Mouse (Mus musculus): ENCODE results near the gene Arhgap32. TPM values are rescaled to one million over a fixed set of nuclear protein-coding genes. Genes with fewer than 3 reads are reported as not detected.

Gene Arhgap32
- total RNA-seq, 2 experiments from 2014 or later: 1.1 to 1.9 TPM

DNA sequence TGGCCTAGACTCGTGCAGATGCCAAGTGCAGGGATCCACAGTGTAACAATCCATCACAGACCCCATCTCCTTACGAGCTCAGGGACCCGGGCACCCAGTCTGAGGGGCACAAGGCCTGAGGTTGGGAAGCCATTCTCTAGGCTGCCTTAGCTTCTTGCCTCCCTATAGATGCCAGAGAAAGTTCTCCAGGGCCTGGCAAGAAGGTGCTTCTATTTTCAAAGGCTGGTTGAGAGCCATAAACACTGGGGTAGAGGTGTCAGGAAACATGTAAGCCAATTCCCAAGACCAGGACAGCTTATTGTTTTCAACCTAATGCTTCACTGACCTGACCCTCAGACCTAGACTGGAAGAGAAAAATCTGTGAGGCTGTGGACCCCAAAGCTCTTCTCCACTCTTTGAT is 200.1 kb downstream of the Arhgap32 start:
- ATAC-seq (replicated peaks; ENCODE audit: low FRiP score, poor library complexity, severe bottlenecking): no peak

Other genes with a start within 250 kb of the Arhgap32 start
- not detected in 2 replicates for gene Barx2, start 202.7 kb upstream of the Arhgap32 start, total RNA-seq (2015; ENCODE audit: low replicate concordance)
- not detected in 2 replicates for gene Barx2, start 202.7 kb upstream of the Arhgap32 start, total RNA-seq (2017; ENCODE audit: low replicate concordance)
- gene Kcnj5, start 228.2 kb downstream of the Arhgap32 start, total RNA-seq (2015; ENCODE audit: low replicate concordance): 0.19 TPM in 1 of 2 replicates, not detected in the other
- gene Kcnj5, start 228.2 kb downstream of the Arhgap32 start, total RNA-seq (2017; ENCODE audit: low replicate concordance): 0.43 and 1.5 TPM in 2 replicates

All from erythroblast, adult 5-6 weeks (primary cell).